Mouse (Mus musculus) lung, postnatal 0 days (tissue): ENCODE measurements at regions not wholly inside any gene's neighbourhood (a gene's known extent, or its start where the extent isn't known, plus 50 kb on each side); places are given as distances from the start of the nearest gene placed in this dataset.

Source experiments
- CTCF ChIP-seq: IDR thresholded peaks from 2 replicates; pipeline ENCODE4 v1.5.1; 2016; ENCODE audit warnings: antibody characterized with exemption, mild to moderate bottlenecking
- EP300 ChIP-seq: IDR thresholded peaks from 2 replicates; pipeline ENCODE4 v1.6.1; 2016; ENCODE audit warnings: antibody characterized with exemption, mild to moderate bottlenecking, control low read depth

GRCm38 (mm10) chr10:91326144-91326655, 145.1 kb upstream of the Tmpo start:
- TF ChIP-seq CTCF (no peak), EP300 (no peak)
